Mouse (Mus musculus): ENCODE results near the gene Serinc2.
"Not testable (repeated sequence)": the region's sequence is repeated elsewhere in the genome, so short reads cannot be mapped to it uniquely, and the experiment has no call there.

Serinc2 gene

DNA sequence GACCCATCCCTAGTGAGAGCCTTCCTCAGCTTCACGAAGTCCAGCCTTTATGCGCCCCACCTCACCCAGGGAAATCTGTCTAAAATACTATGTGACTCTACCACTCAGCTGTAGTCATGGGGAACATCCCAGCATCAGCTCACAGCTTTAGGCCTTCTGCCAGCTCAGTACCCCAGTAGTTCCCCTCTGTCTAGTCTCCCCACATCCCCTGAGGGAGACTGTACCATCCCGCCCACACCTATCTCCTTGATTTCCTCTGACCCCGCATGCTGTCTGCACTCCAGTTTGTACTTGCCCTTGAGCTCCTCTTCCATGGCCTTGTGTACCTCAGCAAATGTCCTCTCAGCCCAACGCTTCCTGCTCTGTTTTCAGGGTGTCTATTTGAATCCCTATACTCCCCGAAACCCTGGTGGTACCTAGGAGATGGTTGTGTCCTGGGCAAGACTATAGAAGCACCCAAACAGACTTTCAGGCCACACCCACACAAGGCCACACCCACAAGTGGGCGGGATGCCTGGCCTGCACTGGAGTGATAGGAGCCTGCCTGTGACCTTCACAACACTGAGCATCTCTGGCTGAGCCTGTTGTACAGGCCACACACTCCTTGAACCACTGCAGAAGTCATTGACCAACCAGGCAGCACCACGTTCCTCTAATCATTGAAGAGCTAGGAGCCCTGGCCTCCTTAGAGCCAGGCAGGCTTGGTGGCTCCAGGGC lies 26.4 kb downstream of the Serinc2 start:
- no peak for DNase-seq

DNA sequence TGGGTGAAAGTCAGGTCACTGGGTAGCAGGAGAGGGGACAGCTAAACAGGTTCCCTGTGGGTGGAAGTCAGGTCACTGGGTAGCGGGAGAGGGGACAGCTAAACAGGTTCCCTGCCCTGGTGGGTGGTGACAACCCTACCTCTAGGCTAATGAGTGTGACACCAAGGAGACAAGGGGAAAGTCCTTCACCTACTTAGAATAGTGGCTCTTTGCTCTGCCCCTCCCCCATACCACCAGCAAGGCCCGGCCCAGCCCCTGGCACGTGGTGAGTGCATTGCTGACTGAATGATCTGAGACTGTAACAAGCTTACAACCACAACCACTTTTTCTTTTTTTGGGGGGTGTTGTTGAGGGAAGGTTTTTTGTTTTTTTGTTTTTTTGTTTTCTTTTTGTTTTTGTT lies 27.2 kb downstream of the Serinc2 start:
- no peak for DNase-seq

DNA sequence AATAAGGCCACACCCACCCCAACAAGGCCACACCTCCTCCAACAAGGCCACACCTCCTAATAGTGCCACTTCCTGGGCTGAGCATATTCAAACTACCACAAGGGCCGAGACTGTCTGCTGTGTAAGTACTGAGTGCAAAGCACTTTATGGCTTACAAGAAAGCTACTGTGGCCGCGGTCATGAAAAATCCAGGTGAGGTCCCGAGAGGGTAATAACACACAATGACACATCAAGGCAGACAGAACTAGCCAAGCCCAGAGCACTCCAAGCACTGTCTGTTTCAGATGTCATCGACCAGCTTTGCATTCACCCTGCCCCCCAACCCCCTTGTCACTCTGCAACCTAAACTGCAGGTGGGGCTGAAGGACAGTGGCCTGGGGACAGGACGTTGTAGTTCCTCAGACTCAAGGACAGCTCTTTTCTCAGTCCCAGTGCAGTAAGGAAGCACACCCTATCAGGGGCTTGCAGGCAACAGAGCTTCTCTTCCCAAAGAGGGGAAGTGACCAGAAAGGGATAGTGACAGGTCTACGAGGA lies 27.8 kb downstream of the Serinc2 start:
- no peak for DNase-seq

GRCm38 (mm10) chr4:130248636-130249035 lies 30.4 kb downstream of the Serinc2 start:
- DNase-seq, result peak; percentile 29

GRCm38 (mm10) chr4:130246132-130246531 lies 32.9 kb downstream of the Serinc2 start:
- peak; percentile 45 for DNase-seq

GRCm38 (mm10) chr4:130244749-130245148 lies 34.3 kb downstream of the Serinc2 start:
- DNase-seq, result no peak

DNA sequence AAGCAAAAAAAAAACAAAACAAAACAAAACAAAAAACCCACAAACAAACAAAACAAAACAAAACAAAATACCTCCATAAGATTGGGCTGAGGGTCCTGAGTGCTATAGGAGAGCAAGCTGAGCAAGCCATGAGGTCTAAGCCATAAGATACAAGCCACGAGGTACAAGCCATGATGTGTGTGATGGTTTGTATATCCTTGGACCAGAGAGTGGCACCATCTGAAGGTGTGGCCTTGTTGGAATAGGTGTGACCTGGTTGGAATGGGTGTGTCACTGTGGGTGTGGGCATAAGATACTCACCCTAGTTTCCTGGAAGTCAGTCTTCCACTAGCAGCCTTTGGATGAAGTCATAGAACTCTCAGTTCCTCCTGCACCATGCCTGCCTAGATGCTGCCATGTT lies 35.4 kb downstream of the Serinc2 start:
- not testable (repeated sequence) for DNase-seq

GRCm38 (mm10) chr4:130242956-130243355 lies 36.0 kb downstream of the Serinc2 start:
- DNase-seq, result no peak

- no peak for DNase-seq
Measured at GRCm38 (mm10) chr4:130240695-130241094, 38.3 kb downstream of the Serinc2 start.

DNA sequence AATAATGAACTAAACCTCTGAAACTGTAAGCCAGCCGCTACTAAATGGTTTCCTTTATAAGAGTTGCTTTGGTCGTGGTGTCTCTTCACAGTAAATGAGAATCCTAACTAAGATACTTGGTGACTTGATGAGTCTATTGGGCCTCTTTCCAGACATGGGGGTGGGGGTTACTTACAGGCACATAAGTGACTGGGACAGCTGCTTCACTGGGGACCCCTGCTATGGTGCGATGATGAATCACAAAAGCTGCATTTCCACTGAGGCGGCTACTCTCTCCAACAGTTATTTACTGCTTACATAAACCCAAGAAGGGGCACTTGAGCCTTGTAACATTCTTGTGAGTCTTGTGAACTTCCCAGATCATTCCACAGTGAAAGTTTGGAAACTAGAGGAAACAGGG lies 41.4 kb downstream of the Serinc2 start:
- no peak for DNase-seq

GRCm38 (mm10) chr4:130236361-130236760 lies 42.6 kb downstream of the Serinc2 start:
- no peak for DNase-seq

DNA sequence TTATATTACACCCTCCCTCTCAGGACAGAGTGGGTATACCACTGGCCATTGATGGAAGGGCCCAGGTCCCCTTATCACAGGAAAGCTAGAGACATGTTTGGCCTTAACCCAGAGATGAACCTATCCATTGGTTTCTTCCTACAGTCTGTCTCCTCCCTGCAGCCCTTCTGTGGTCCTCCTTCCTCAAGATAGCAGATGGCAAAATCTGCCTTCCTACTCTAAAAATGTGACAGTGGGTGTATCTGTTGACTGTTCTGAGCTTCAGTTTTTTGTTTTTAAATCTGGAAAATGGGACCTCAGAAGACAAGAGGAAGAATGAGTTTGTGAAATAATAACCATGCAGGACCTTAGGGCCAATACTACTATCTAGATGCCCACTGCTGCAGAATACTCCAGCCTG lies 54.9 kb downstream of the Serinc2 start:
- peak; percentile 12 for DNase-seq

DNA sequence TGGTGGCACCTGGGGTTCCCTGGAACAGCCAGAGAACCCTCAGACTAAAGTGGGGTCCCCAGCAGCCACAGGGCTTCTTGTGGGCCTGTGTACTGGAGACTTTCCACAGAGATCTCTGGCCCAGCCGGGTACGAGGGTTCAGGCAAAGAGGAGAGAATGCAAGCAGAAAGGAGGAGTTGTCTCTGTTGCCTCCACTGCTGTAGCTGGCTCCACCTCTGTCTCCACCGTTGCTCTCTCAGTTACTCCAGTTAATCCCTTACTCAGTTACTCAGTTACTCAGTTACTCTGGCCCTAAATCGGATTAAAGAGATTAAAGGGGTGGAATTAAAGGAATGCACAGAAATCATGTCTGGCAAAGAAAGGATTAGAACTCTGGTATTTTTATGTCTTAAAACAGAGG lies 56.8 kb downstream of the Serinc2 start, which contains the start of gene Gm853:
Gm853 (minus strand) TSS at position 223 of the 400 bp plus-strand sequence.
- DNase-seq, result no peak

- no peak for DNase-seq
Measured at GRCm38 (mm10) chr4:130220176-130220575, 58.8 kb downstream of the Serinc2 start.

- DNase-seq, result no peak
Measured at GRCm38 (mm10) chr4:130215392-130215791, 63.6 kb downstream of the Serinc2 start.

GRCm38 (mm10) chr4:130213857-130214256 lies 65.1 kb downstream of the Serinc2 start:
- DNase-seq, result no peak

- DNase-seq, result no peak
Measured at GRCm38 (mm10) chr4:130213197-130213596, 65.8 kb downstream of the Serinc2 start.

DNA sequence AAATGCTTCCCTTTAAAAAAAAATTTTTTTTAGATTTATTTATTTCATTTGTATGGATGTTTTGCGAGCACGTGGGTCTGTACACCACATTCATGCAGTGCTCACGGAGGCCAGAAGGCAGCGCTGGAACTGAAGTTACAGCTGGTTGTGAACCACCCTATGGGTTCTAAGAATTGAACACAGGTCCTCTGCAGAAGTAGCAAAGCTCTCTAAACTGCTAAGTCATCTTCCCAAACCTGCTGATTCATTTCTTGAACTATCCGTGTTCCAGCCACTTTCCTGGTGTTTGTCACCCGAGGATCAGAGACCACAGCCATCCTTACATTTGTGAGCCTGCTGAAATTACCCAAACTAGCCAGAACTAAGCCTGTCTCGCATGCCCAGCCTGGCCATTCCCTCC lies 66.6 kb downstream of the Serinc2 start:
- DNase-seq, result no peak

- DNase-seq, result no peak
Measured at GRCm38 (mm10) chr4:130211870-130212269, 67.1 kb downstream of the Serinc2 start.
